Mouse (Mus musculus) layer of hippocampus, adult 2 months (tissue): ENCODE measurements around the gene Rest. TPM values are rescaled to one million over a fixed set of nuclear protein-coding genes. Genes with fewer than 3 reads are reported as not detected.
"Not testable (repeated sequence)": the region's sequence is repeated elsewhere in the genome, so short reads cannot be mapped to it uniquely, and the experiment has no call there.

ENCODE experiments used
- DNase-seq, 2 experiments: peaks; one replicate each; pipeline ENCODE4 v3.0.0; 2022; ENCODE audit warnings: low spot score in 2 of 2
- H3K27ac ChIP-seq: fragments of 200-600 bp; 2 replicates; pipeline ENCODE4 v1.8.1; 2022
- H3K4me3 ChIP-seq: fragments of 200-600 bp; 2 replicates; pipeline ENCODE4 v1.8.1; 2022; ENCODE audit warnings: mild to moderate bottlenecking
- CTCF ChIP-seq: fragments of 200-600 bp; conservative IDR thresholded peaks from 2 replicates; pipeline ENCODE4 v1.8.1; 2022; ENCODE audit warnings: antibody characterized with exemption, mild to moderate bottlenecking, moderate library complexity
- long read RNA-seq, 2 experiments: library from polyadenylated mRNA; stranded (forward); transcript quantifications; one replicate each; pipeline ENCODE4 v2.0.0; 2021; ENCODE audit warnings: borderline mapping rate in 2 of 2
- total RNA-seq, 2 experiments: library from RNA; stranded (reverse); gene quantifications; 2 replicates each; pipeline ENCODE4 v1.2.3; 2021

Rest gene
- 1 to 10 TPM; 3.4 to 4.4 TPM for total RNA-seq
- long read RNA-seq, experiment 1: 0 reads
- long read RNA-seq, experiment 2: 0 reads

DNA sequence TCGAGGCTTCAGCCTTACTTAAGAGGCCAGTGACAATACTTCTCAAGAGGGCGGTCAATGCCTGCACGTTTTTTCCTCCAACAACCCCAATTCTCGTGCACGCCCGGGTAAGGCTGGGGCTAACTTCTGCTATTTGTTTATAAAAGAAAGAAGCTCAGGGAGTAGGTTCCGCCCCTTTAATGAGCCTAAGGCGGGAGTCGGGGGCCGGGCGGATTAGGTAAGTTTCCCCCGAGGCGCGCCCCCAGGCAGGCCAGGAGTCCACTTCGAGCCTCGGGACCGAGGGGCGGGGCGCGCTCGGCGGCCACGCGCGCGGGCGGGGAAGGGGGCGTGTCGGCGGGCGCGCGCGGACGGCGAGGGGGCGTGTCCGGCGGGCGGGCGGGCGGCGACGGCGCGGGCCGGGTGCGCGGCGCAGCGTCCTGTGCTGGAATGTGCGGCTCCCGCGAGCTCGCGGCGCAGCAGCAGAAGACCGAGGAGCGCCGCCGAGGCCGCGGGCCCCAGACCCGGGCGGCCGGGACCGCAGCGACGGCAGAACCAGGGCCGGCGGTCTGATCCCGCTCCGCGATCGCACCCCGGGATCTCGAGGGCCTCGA lies at the start of gene Rest:
Rest (plus strand) TSS at position 411 of the 590 bp plus-strand sequence.
- peak within 1 kb of the TSS; percentile 72 for H3K4me3 ChIP-seq
- peak within 1 kb of the TSS; percentile 72 for H3K27ac ChIP-seq
- peak; percentile 22 to 55 for DNase-seq
- TF ChIP-seq CTCF: no peak

DNA sequence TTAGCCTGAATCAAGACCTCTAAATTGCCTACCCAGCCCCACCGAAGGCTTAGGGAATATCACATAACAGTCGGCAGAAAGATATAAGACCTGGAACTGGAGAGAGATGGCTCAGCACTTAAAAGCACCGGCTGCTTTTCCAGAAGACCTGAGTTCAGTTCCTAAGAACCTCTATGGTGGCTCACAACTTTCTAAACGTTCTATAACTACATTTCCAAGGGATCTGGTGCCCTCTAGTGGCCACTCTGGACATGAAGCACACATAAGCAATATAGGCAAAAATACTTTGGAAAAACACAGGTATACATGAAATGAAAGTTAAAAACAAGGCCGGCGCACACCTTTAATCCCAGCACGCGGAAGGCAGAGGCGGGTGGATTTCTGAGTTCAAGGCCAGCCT lies 48.1 kb upstream of the Rest start:
- Histone ChIP-seq H3K27ac (no peak overlapping the region), H3K4me3 (no peak overlapping the region)
- TF ChIP-seq CTCF: peak; percentile 86
- DNase-seq: peak; percentile 55 to 79

DNA sequence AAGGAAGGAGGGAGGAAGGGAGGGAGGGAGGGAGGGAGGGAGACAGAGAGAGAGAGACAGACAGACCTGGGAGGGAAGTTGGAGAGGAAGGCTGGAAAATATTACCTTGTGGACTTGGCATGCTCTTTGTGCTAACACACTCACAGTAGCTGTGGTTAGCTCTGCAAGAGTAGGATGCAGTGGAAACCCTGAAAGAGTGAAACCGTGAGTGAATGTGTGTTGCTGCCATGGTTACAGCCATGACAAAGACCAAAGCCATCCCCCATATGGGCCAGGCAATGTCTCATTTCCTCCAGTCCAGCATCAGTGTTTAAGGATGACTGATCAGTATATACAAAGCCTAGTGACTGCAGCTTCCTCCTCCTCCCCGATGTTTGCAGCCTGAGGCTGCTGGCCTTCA lies 47.6 kb upstream of the Rest start:
- Histone ChIP-seq H3K27ac (no peak overlapping the region), H3K4me3 (no peak overlapping the region)
- no peak for DNase-seq
- TF ChIP-seq CTCF: no peak

GRCm38 (mm10) chr5:77223043-77223975 lies 42.0 kb upstream of the Rest start:
- no peak overlapping the region for H3K27ac ChIP-seq
- DNase-seq: no peak
- peak; percentile 73 for TF ChIP-seq CTCF
- H3K4me3 ChIP-seq: no peak overlapping the region

- peak; percentile 88 for TF ChIP-seq CTCF
- no peak for DNase-seq
- no peak overlapping the region for H3K27ac ChIP-seq
- no peak overlapping the region for H3K4me3 ChIP-seq
Measured at GRCm38 (mm10) chr5:77228986-77229385, 36.3 kb upstream of the Rest start.

DNA sequence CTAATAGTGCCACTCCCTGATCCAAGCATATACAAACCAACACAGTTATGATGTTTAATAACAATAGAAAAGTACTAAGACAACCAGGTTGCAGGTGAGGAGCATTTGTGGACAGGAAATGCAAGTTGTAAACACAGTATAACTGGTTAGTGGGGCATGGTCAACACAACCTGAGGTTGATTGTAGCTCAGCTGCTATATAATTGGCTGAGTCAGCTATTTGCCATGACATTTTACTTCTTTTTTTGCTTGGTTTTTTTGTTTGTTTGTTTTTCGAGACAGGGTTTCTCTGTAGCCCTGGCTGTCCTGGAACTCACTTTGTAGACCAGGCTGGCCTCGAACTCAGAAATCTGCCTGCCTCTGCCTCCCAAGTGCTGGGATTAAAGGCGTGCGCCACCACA lies 33.4 kb upstream of the Rest start:
- H3K4me3 ChIP-seq, DNase-seq, H3K27ac ChIP-seq: not testable (repeated sequence)

DNA sequence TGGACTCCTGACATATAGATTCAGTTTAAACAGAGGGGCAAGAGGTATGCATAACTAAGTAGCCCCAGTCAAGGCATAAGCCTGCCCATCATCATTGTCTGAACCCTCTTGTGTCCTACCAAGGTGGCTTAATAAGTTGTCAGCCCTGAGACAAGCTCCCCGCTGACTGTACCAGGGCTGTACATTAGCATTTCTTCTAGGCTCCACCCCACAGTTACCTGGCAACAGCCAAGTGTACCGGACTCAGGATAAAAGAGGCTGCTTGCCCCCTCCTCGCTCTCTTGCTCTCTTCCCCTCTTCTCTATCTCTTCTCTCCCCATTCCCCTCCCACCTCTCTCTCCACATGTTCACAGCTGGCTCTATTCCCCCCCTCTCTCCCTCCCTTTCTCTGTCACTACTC lies 30.4 kb upstream of the Rest start:
- no peak overlapping the region for H3K27ac ChIP-seq
- no peak for TF ChIP-seq CTCF
- DNase-seq: no peak
- H3K4me3 ChIP-seq: no peak overlapping the region

- no peak for TF ChIP-seq CTCF
- H3K4me3 ChIP-seq: no peak overlapping the region
Measured at GRCm38 (mm10) chr5:77237104-77237503, 28.2 kb upstream of the Rest start.

GRCm38 (mm10) chr5:77244331-77244987 lies 20.8 kb upstream of the Rest start:
- H3K27ac ChIP-seq: no peak overlapping the region
- peak; percentile 24 to 44 for DNase-seq
- no peak for TF ChIP-seq CTCF

More at GRCm38 (mm10) chr5:77237104-77237503, 28.2 kb upstream of the Rest start:
- no peak for DNase-seq
- no peak overlapping the region for H3K27ac ChIP-seq

DNA sequence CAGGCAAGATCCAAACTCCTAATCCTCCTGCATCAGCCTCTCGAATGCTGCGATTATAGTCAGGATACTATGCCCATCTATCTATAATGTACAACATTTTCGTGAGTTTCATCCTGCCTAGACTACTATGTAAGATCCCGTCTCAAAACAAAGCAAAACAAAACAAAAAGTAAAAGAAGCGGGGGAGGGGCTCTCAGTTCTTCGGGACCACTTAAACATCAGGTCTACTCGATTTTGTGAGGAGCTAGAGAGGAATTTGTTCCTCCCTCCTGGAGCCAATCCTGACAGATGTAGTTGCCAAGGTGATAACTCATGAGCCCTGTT lies 19.9 kb upstream of the Rest start:
- Histone ChIP-seq H3K4me3 (peak overlapping the region; percentile 22; the same call in 1 of the 2 replicates), H3K27ac (no peak overlapping the region)
- no peak for DNase-seq
- no peak for TF ChIP-seq CTCF

More at GRCm38 (mm10) chr5:77244331-77244987, 20.8 kb upstream of the Rest start:
- no peak overlapping the region for H3K4me3 ChIP-seq

GRCm38 (mm10) chr5:77245787-77246671 lies 19.3 kb upstream of the Rest start:
- no peak for DNase-seq
- TF ChIP-seq CTCF: no peak
- Histone ChIP-seq H3K4me3 (peak overlapping the region; percentile 22; the same call in 1 of the 2 replicates), H3K27ac (no peak overlapping the region)

- no peak for TF ChIP-seq CTCF
- no peak overlapping the region for H3K4me3 ChIP-seq
- DNase-seq: no peak
- H3K27ac ChIP-seq: no peak overlapping the region
Measured at GRCm38 (mm10) chr5:77250083-77250482, 15.2 kb upstream of the Rest start.
